Mouse (Mus musculus): ENCODE measurements at regions not wholly inside any gene's neighbourhood (a gene's known extent, or its start where the extent isn't known, plus 50 kb on each side); places are given as distances from the start of the nearest gene placed in this dataset.
A peak's percentile ranks its signal among the peaks of the same experiment; 100 is the strongest.

GRCm38 (mm10) chr1:73673851-73674235 is 450.4 kb downstream of the Tns1 start:
- H3K4me3 ChIP-seq (ENCODE audit: low read depth, low read length): no peak overlapping the region
- H3K9ac ChIP-seq (ENCODE audit: low read length): no peak overlapping the region
- no peak for DNase-seq (ENCODE audit: low spot score)
- H3K4me1 ChIP-seq (replicated peaks; ENCODE audit: control insufficient read depth, insufficient read depth, low read length): no peaks in the 10 kb centered on the region; the same call in 1 of the 2 replicates
- no peak for ATAC-seq (replicated peaks; ENCODE audit: low FRiP score)
- H3K4me2 ChIP-seq (ENCODE audit: low read depth, low read length, severe bottlenecking): no peak overlapping the region
- H3K27ac ChIP-seq (ENCODE audit: low read depth, low read length): no peak overlapping the region
- no peaks in the 10 kb centered on the region for H3K9me3 ChIP-seq (ENCODE audit: control insufficient read depth, low read length)
- 67% methylated on average over 1 of the region's 1 CpGs for WGBS
- no peaks in the 10 kb centered on the region for H3K36me3 ChIP-seq (ENCODE audit: control insufficient read depth, insufficient read depth, low read length)
- no peaks in the 10 kb centered on the region for H3K27me3 ChIP-seq (ENCODE audit: control insufficient read depth, insufficient read depth, low read length)

DNA sequence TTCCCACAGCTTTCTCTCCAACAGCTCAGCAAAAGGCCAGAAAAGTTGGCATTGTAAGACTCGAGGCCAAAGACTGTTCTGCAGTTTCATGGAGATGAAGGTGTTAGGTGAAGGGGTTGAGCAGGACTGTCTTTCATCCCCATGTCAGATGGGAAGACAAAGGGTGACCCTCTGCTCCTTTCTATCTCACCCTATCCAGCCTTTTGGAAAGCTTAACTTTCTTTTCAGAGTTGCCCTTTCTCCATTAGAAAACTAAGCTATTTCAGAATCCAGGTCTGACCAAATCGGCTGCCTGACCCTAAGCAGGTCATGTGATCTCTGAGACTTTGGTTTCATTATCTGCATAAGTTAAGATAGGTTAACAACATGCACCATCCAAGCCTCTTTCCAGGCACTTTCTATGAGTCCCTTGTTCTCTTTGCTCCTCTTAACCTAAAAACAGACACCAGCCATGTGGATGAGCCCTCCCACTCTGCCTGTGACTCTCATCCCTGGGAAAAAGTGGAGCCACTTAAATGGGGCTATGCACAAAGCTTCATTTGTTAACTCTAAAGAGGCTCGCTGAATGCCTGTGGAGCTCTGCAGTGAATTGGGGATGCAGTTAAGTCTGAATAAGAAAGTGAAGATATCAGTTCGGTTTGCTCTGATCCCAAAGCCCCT is 450.9 kb downstream of the Tns1 start:
- H3K27me3 ChIP-seq (ENCODE audit: control insufficient read depth, insufficient read depth, low read length): no peaks in the 10 kb centered on the region
- 16% methylated on average over 4 of the region's 4 CpGs for WGBS
- H3K36me3 ChIP-seq (ENCODE audit: control insufficient read depth, insufficient read depth, low read length): no peaks in the 10 kb centered on the region
- H3K4me3 ChIP-seq (ENCODE audit: low read depth, low read length): no peak overlapping the region
- no peak overlapping the region for H3K27ac ChIP-seq (ENCODE audit: low read depth, low read length)
- H3K9me3 ChIP-seq (ENCODE audit: control insufficient read depth, low read length): no peaks in the 10 kb centered on the region
- ATAC-seq (replicated peaks; ENCODE audit: low FRiP score) (no peak; the same call in 1 of the 2 replicates), DNase-seq (ENCODE audit: low spot score) (no peak)
- H3K9ac ChIP-seq (ENCODE audit: low read length): no peak overlapping the region
- H3K4me1 ChIP-seq (replicated peaks; ENCODE audit: control insufficient read depth, insufficient read depth, low read length): no peaks in the 10 kb centered on the region; the same call in 1 of the 2 replicates
- no peak overlapping the region for H3K4me2 ChIP-seq (ENCODE audit: low read depth, low read length, severe bottlenecking)

DNA sequence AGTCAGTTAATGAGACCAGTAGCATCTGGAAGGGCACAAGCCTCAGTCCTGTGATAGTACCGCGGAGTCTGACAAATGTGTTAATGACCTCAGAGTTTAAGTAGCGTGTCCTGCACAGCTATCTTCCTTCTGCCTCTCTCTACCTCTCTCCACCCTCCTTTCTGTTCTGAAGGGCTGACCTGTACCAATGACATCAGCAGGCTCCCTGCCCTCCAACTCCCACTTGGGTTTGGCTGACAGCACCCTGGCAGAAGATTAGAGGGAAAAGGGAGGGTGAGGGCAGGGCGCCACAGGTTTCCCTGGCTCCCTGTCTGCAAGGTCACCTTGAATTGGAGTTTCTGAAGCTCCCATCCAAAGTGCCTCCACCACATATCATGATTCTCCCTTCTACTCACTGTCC is 452.0 kb downstream of the Tns1 start:
- Histone ChIP-seq H3K9me3 (ENCODE audit: control insufficient read depth, low read length) (no peaks in the 10 kb centered on the region), H3K4me2 (ENCODE audit: low read depth, low read length, severe bottlenecking) (no peak overlapping the region), H3K9ac (ENCODE audit: low read length) (no peak overlapping the region), H3K27me3 (ENCODE audit: control insufficient read depth, insufficient read depth, low read length) (no peaks in the 10 kb centered on the region), H3K4me3 (ENCODE audit: low read depth, low read length) (no peak overlapping the region), H3K36me3 (ENCODE audit: control insufficient read depth, insufficient read depth, low read length) (no peaks in the 10 kb centered on the region), H3K27ac (ENCODE audit: low read depth, low read length) (no peak overlapping the region), H3K4me1 (replicated peaks; ENCODE audit: control insufficient read depth, insufficient read depth, low read length) (no peaks in the 10 kb centered on the region; the same call in 1 of the 2 replicates)
- no peak for DNase-seq (ENCODE audit: low spot score)
- 91% methylated on average over 4 of the region's 4 CpGs for WGBS
- no peak for ATAC-seq (replicated peaks; ENCODE audit: low FRiP score)

GRCm38 (mm10) chr1:73668691-73669090 is 455.6 kb downstream of the Tns1 start:
- ATAC-seq (replicated peaks; ENCODE audit: low FRiP score) (no peak), DNase-seq (ENCODE audit: low spot score) (no peak)
- Histone ChIP-seq H3K4me2 (ENCODE audit: low read depth, low read length, severe bottlenecking) (no peak overlapping the region), H3K36me3 (ENCODE audit: control insufficient read depth, insufficient read depth, low read length) (no peaks in the 10 kb centered on the region), H3K27me3 (ENCODE audit: control insufficient read depth, insufficient read depth, low read length) (no peaks in the 10 kb centered on the region), H3K4me3 (ENCODE audit: low read depth, low read length) (no peak overlapping the region), H3K9me3 (ENCODE audit: control insufficient read depth, low read length) (no peaks in the 10 kb centered on the region), H3K27ac (ENCODE audit: low read depth, low read length) (no peak overlapping the region), H3K4me1 (replicated peaks; ENCODE audit: control insufficient read depth, insufficient read depth, low read length) (no peaks in the 10 kb centered on the region; the same call in 1 of the 2 replicates), H3K9ac (ENCODE audit: low read length) (no peak overlapping the region)
- 84% methylated on average over 2 of the region's 2 CpGs for WGBS

DNA sequence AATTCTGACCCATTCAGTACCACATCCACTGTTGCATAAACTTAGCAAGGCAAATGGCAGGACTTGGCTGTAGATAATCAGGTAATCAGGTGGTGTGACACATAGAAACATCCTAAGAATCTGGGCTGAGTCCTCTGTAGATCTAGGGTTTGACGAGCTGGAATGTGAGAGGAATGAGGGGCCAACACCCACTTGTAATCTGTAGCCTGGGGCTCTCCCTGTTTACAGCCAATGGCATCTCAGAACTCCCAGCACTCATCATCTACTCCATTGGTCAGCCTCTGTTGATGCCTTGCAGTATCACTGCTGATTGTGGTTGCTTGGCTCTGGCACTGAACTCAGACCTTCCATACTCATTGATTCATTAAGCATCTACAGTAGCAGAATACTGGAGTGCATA is 460.7 kb downstream of the Tns1 start:
- Histone ChIP-seq H3K4me2 (ENCODE audit: low read depth, low read length, severe bottlenecking) (no peak overlapping the region), H3K4me1 (replicated peaks; ENCODE audit: control insufficient read depth, insufficient read depth, low read length) (no peaks in the 10 kb centered on the region), H3K36me3 (ENCODE audit: control insufficient read depth, insufficient read depth, low read length) (no peaks in the 10 kb centered on the region), H3K9me3 (ENCODE audit: control insufficient read depth, low read length) (no peaks in the 10 kb centered on the region), H3K4me3 (ENCODE audit: low read depth, low read length) (no peak overlapping the region), H3K9ac (ENCODE audit: low read length) (no peak overlapping the region), H3K27ac (ENCODE audit: low read depth, low read length) (no peak overlapping the region), H3K27me3 (ENCODE audit: control insufficient read depth, insufficient read depth, low read length) (no peaks in the 10 kb centered on the region)
- 52% methylated on average over 1 of the region's 1 CpGs for WGBS
- ATAC-seq (replicated peaks; ENCODE audit: low FRiP score): no peak
- DNase-seq (ENCODE audit: low spot score): no peak

GRCm38 (mm10) chr1:73645011-73645410 is 479.2 kb downstream of the Tns1 start:
- H3K4me3 ChIP-seq (ENCODE audit: low read depth, low read length): no peak overlapping the region
- H3K4me2 ChIP-seq (ENCODE audit: low read depth, low read length, severe bottlenecking): no peak overlapping the region
- peaks cover 13% of the 10 kb centered on the region; the same call in 1 of the 2 replicates for H3K4me1 ChIP-seq (replicated peaks; ENCODE audit: control insufficient read depth, insufficient read depth, low read length)
- DNase-seq (ENCODE audit: low spot score): no peak
- no peak overlapping the region for H3K9ac ChIP-seq (ENCODE audit: low read length)
- H3K9me3 ChIP-seq (ENCODE audit: control insufficient read depth, low read length): no peaks in the 10 kb centered on the region
- no peaks in the 10 kb centered on the region for H3K36me3 ChIP-seq (ENCODE audit: control insufficient read depth, insufficient read depth, low read length)
- H3K27ac ChIP-seq (ENCODE audit: low read depth, low read length): no peak overlapping the region
- 88% methylated on average over 3 of the region's 3 CpGs for WGBS
- ATAC-seq (replicated peaks; ENCODE audit: low FRiP score): no peak
- no peaks in the 10 kb centered on the region for H3K27me3 ChIP-seq (ENCODE audit: control insufficient read depth, insufficient read depth, low read length)

DNA sequence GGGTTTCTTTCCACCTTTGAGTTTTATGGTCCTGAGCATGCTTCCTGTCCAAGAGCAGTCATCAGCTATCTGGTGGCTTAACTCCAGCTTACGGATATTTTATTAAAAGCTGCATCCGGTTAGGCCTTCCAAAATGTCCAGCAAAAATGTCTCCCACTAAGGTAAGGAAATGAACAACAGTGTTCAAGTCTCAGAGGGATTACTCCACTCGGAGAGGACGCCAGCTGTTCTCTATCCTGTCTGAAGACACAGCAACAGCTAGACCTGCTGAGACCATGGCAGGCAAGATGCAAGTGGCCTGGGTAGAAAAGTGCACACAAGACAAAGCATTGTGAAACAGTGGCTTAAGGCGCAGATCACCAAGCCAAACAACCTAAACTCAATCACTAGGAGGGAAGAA is 479.9 kb downstream of the Tns1 start:
- no peaks in the 10 kb centered on the region for H3K36me3 ChIP-seq (ENCODE audit: control insufficient read depth, insufficient read depth, low read length)
- H3K9me3 ChIP-seq (ENCODE audit: control insufficient read depth, low read length): no peaks in the 10 kb centered on the region
- DNase-seq (ENCODE audit: low spot score) (no peak), ATAC-seq (replicated peaks; ENCODE audit: low FRiP score) (no peak)
- H3K27ac ChIP-seq (ENCODE audit: low read depth, low read length): no peak overlapping the region
- no peak overlapping the region for H3K4me2 ChIP-seq (ENCODE audit: low read depth, low read length, severe bottlenecking)
- no peaks in the 10 kb centered on the region for H3K27me3 ChIP-seq (ENCODE audit: control insufficient read depth, insufficient read depth, low read length)
- no peak overlapping the region for H3K4me3 ChIP-seq (ENCODE audit: low read depth, low read length)
- 74% methylated on average over 5 of the region's 5 CpGs for WGBS
- H3K9ac ChIP-seq (ENCODE audit: low read length): no peak overlapping the region
- peaks cover 13% of the 10 kb centered on the region; the same call in 1 of the 2 replicates for H3K4me1 ChIP-seq (replicated peaks; ENCODE audit: control insufficient read depth, insufficient read depth, low read length)

DNA sequence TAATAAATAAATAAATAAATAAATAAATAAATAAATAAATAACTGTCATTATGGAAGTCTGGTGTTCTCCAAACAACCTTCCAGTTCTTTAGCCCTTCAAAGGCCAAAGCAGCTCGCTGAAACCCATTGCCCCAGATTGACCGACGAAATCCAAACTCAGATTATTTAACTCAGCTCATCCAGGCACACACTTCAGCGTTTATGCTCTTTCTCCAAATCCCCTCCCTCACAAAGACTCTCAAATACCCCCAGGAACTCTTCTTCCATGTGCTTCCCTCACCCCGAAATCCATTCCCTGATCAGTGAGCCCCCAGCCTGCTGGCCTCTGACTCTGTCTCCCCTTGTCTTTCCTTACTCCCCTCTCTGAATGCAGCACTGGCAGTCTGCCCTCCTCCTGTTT is 480.8 kb downstream of the Tns1 start:
- H3K9ac ChIP-seq (ENCODE audit: low read length): no peak overlapping the region
- H3K4me1 ChIP-seq (replicated peaks; ENCODE audit: control insufficient read depth, insufficient read depth, low read length): peaks cover 13% of the 10 kb centered on the region; the same call in 1 of the 2 replicates
- H3K4me2 ChIP-seq (ENCODE audit: low read depth, low read length, severe bottlenecking): no peak overlapping the region
- H3K4me3 ChIP-seq (ENCODE audit: low read depth, low read length): no peak overlapping the region
- WGBS: 66% methylated on average over 5 of the region's 5 CpGs
- H3K27me3 ChIP-seq (ENCODE audit: control insufficient read depth, insufficient read depth, low read length): no peaks in the 10 kb centered on the region
- peak overlapping the region; percentile 38; the same call in 1 of the 2 replicates for H3K27ac ChIP-seq (ENCODE audit: low read depth, low read length)
- H3K9me3 ChIP-seq (ENCODE audit: control insufficient read depth, low read length): no peaks in the 10 kb centered on the region
- ATAC-seq (replicated peaks; ENCODE audit: low FRiP score) (no peak), DNase-seq (ENCODE audit: low spot score) (no peak)
- no peaks in the 10 kb centered on the region for H3K36me3 ChIP-seq (ENCODE audit: control insufficient read depth, insufficient read depth, low read length)

DNA sequence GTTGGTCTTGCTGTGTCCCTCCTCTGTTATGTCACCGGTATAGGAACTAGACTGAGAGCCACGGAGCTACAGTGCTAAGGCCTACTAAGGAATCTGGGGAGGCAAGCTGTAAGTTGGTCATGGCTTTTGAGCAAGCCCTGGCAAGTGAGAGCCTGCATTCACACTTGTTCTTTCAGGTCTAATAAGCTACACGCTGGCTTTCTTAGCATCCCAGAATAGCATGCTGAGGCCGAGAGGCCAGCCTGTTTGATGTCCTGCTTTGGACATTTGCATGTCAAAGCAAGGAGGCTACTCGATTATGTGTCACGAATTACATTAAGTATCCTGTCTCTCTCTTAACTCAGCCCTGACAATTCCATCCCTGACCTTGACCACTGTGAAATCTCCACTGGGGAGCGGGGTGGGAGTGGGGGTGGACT is 481.5 kb downstream of the Tns1 start:
- 6% methylated on average over 7 of the region's 7 CpGs for WGBS
- peak; percentile 59 for ATAC-seq (replicated peaks; ENCODE audit: low FRiP score)

More for the DNA sequence above, 481.5 kb downstream of the Tns1 start:
- Histone ChIP-seq H3K9me3 (ENCODE audit: control insufficient read depth, low read length) (no peaks in the 10 kb centered on the region), H3K4me1 (replicated peaks; ENCODE audit: control insufficient read depth, insufficient read depth, low read length) (peaks cover 13% of the 10 kb centered on the region; the same call in 1 of the 2 replicates), H3K9ac (ENCODE audit: low read length) (no peak overlapping the region), H3K4me2 (ENCODE audit: low read depth, low read length, severe bottlenecking) (no peak overlapping the region), H3K36me3 (ENCODE audit: control insufficient read depth, insufficient read depth, low read length) (no peaks in the 10 kb centered on the region), H3K27me3 (ENCODE audit: control insufficient read depth, insufficient read depth, low read length) (no peaks in the 10 kb centered on the region), H3K4me3 (ENCODE audit: low read depth, low read length) (no peak overlapping the region), H3K27ac (ENCODE audit: low read depth, low read length) (peak overlapping the region; percentile 82)
- DNase-seq (ENCODE audit: low spot score): peak; percentile 55

Data from forebrain, embryonic 11.5 days (tissue).